Mouse (Mus musculus) left cerebral cortex, postnatal 14 days (tissue): ENCODE results near the gene Zfp239. TPM values are rescaled to one million over a fixed set of nuclear protein-coding genes. Genes with fewer than 3 reads are reported as not detected.
A peak's percentile ranks its signal among the peaks of the same experiment; 100 is the strongest.
"Not testable (repeated sequence)": the region's sequence is repeated elsewhere in the genome, so short reads cannot be mapped to it uniquely, and the experiment has no call there.

Source experiments
- DNase-seq, 2 experiments: peaks; one replicate each; pipeline ENCODE4 v3.0.0; 2021 to 2022; ENCODE audit warnings: low spot score in 2 of 2, mixed read lengths in 1 of 2
- intact Hi-C: fragments of 180-260 bp; cut with DNase I; formaldehyde crosslinking; loops from one replicate; pipeline ENCODE4 v1.15.1; 2025
- long read RNA-seq, 2 experiments: library from polyadenylated mRNA; stranded (forward); transcript quantifications; one replicate each; pipeline ENCODE4 v2.0.0; 2021
- total RNA-seq, 2 experiments: library from RNA; stranded (reverse); gene quantifications; 2 replicates each; pipeline ENCODE4 v1.2.3; 2021

The Zfp239 gene
- 10 to 100 TPM; 40.2 to 46.0 TPM for total RNA-seq
- long read RNA-seq, experiment 1, transcript Zfp239-201 (3 exons, 3,158 nt), result major isoform, 14 of 44 reads
- long read RNA-seq, experiment 1, transcript Zfp239-203 (4 exons, 786 nt), result minor isoform, 9 of 44 reads
- long read RNA-seq, experiment 1, partial matches to known transcripts, result 0 of 44 reads
- long read RNA-seq, experiment 1, other reads (novel, unspliced or antisense), result 19 of 44 reads
- long read RNA-seq, experiment 2, transcript Zfp239-201 (3 exons, 3,158 nt), result major isoform, 8 of 32 reads
- long read RNA-seq, experiment 2, partial matches to known transcripts, result 12 of 32 reads
- long read RNA-seq, experiment 2, other reads (novel, unspliced or antisense), result 10 of 32 reads

- intact Hi-C loops, result no loop called here
- DNase-seq, result no peak
Measured at GRCm38 (mm10) chr6:117861848-117862247, at the start of gene Zfp239. Gene Zfp239 (plus strand): TSS chr6:117862100.

DNA sequence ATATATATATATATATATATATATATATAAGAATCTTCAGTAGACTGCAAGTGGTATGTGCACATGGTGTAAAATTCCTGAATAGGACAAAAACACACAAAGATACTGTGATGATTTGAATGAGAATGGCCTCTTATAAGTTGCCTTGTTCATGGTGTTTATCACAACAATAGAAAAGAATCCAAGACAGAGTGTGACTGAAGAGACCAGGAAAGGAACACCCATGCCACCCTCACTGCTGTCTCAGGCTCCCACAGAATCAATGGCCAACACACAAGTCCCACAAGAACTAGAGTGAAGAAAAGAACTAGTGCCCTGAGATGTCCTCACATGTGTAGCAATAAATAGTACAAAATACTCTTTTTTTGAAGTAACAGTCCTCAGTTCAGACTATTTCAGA is 47.2 kb upstream of the Zfp239 start:
- no peak for DNase-seq
- intact Hi-C loops, result no loop called here

GRCm38 (mm10) chr6:117817108-117817541 is 44.8 kb upstream of the Zfp239 start:
- no peak for DNase-seq

DNA sequence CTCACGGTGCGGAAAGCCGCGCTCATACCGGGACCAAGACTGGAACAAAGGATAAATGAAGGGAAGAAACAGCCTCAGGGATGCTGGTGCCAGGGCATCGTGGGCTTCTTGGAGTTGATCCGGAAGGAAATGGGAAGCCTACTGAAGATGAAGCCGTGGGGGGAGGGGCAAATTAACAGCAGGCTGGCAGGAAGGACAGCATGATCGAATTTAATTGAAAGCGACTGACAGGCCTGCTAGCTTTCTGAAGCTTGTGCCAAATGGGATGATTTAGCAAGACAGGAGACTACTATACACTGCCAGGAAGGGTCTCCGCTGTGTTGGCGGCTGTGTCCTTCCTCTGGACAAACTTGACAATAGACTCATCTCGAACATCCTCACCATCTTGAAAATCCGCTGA is 41.6 kb upstream of the Zfp239 start:
- intact Hi-C loops, result no loop called here
- DNase-seq, result no peak

More at GRCm38 (mm10) chr6:117817108-117817541, 44.8 kb upstream of the Zfp239 start:
- intact Hi-C loops, result no loop called here

DNA sequence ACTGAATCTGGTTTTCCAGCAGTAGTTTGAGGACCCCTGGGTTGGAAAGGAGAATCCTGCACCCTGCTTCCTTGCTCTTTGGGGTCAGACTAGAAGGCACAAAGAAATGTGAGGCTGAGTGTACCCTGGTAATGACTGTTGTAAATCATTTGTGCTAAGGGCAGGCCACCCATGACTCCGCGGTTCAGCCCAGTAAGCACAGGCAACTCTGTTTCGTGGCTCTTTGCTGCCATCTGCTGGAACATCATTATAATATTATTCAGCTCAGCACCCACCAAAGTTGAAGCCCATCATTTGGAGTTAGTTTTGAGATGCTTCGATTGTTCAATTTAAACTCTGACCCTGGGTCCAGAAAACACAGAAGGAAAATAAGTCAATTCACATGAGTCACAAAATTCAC is 36.5 kb upstream of the Zfp239 start:
- intact Hi-C loops, result loop anchor here (1.0 to 5.0 kb wide), 3 partner anchors 657 to 1173 kb away; partner anchors contain the start of genes Cxcl12 and Depp1
- peak; percentile 46 to 71 for DNase-seq

DNA sequence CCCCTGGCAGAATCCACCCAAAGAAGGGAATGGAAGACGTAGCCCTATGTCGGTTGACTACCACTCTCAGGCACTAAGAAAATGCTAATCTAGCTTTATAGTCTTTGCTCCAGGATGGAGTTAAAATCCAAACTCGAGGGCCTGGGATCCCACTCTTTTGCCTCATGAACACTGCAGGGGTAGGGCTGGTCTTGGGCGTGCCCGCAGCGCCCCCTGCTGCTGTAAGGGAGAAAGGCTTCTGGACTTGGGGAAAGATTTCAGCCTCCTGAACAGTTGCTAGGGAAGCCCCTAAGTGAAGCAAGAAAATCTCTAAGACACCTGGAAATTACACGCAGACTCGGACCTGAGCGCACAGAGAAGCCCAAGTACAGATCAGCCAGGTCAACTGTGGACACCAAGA is 33.6 kb upstream of the Zfp239 start:
- intact Hi-C loops, result loop anchor here (2.0 to 5.0 kb wide), 3 partner anchors 75 to 1176 kb away; partner anchors contain the start of gene Depp1

GRCm38 (mm10) chr6:117840686-117841510 is 21.0 kb upstream of the Zfp239 start, which contains the start of gene Zfp637:
Gene Zfp637 (plus strand): TSS chr6:117841180.
- peak; percentile 95 to 96 for DNase-seq
- intact Hi-C loops, result loop anchor here (2.0 kb wide), 1 partner anchor 80 kb away; no protein-coding TSS in a partner anchor

More for the DNA sequence above, 33.6 kb upstream of the Zfp239 start:
- peak; percentile 71 to 80 for DNase-seq

GRCm38 (mm10) chr6:117841511-117841955 is 20.4 kb upstream of the Zfp239 start:
- intact Hi-C loops, result loop anchor here (2.0 kb wide), 1 partner anchor 79 kb away; no protein-coding TSS in a partner anchor
- no peak for DNase-seq

GRCm38 (mm10) chr6:117844597-117844996 is 17.3 kb upstream of the Zfp239 start:
- intact Hi-C loops, result no loop called here
- DNase-seq, result no peak

- DNase-seq, result peak in 1 of 2 experiments; percentile 72
- intact Hi-C loops, result not testable (repeated sequence)
Measured at GRCm38 (mm10) chr6:117846671-117847070, 15.2 kb upstream of the Zfp239 start.

GRCm38 (mm10) chr6:117847772-117848171 is 14.1 kb upstream of the Zfp239 start:
- no peak for DNase-seq
- intact Hi-C loops, result no loop called here

- intact Hi-C loops, result no loop called here
- no peak for DNase-seq
Measured at GRCm38 (mm10) chr6:117848577-117848976, 13.3 kb upstream of the Zfp239 start.

DNA sequence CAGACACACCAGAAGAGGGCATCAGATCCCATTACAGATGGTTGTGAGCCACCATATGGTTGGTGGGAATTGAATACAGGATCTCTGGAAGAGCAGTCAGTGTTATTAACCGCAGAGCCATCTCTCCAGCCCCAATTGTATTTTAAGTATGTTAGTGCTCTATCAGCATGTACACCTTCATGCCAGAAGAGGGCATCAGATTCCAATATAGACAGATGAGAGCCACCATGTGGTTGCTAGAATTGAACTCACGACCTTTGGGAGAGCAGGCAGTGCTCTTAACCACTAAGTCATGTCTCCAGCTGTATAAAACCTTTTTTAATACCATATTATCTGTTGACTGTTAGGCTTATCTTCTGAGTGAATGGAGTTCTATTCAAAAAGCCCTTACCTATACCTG is 10.2 kb upstream of the Zfp239 start:
- intact Hi-C loops, result no loop called here
- no peak for DNase-seq

GRCm38 (mm10) chr6:117857990-117858389 is 3.9 kb upstream of the Zfp239 start:
- intact Hi-C loops, result no loop called here
- DNase-seq, result no peak

DNA sequence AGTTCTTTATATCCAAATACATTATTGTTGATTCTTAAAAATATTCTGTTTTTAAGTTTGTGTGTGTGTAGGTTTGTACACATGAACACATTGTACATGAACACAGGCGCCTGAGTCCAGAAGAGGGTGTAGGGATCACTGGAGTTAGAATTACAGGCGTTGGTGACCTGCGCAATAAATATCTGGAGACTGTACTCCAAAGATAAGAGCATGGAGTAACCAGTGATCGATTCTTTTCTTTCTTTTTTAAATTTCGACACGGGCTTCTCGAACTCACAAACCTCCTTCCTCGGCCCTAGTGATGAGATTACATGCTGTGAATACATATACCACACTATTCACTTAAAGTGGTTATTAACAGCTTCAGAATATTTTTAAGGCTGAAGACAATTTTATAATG is 565 bp downstream of the Zfp239 start:
- intact Hi-C loops, result no loop called here
- no peak for DNase-seq

DNA sequence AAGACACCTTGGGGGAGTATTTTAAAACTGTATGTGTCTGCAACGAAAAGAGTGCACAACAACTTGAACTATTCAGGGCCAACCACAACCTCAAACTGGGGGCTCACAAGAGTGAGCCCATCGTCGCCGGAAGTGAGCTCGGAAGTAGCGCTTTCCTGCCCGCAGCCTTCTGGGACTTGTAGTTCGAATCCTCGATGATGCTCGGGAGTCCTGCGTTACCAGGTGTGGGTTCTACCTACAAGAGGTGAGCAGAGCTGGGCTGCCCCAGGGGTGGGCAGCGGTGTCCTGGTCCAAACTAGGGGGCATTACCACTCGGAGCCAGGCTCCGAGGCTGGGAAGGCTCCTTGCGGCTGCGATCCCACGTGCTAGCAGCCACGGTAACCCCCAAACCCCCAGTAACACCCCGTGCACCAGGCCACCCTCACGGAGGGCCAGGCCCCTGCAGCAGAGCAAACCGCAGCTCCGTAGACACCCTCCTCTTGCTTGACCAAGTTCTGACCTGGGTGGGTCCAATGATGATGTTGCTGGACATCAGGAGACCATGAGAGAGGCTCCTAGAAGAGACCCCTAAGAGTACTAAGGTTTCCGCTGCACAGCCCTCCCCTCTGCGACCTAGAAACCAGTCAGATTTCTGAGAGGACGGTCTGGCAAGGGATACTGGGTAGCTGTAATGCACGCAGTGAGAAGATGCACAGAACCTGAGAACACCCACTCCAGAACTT is 1.2 kb downstream of the Zfp239 start:
- intact Hi-C loops, result no loop called here
- peak; percentile 64 to 74 for DNase-seq

- no peak for DNase-seq
- intact Hi-C loops, result no loop called here
Measured at GRCm38 (mm10) chr6:117863751-117864150, 1.9 kb downstream of the Zfp239 start.

- no peak for DNase-seq
- intact Hi-C loops, result no loop called here
Measured at GRCm38 (mm10) chr6:117868187-117868586, 6.3 kb downstream of the Zfp239 start.

GRCm38 (mm10) chr6:117871034-117871433 is 9.1 kb downstream of the Zfp239 start:
- DNase-seq, result no peak
- intact Hi-C loops, result no loop called here
